Mouse (Mus musculus) right cerebral cortex, postnatal 4 days (tissue): ENCODE measurements around the gene Crybb2.

Experiments
- DNase-seq: peaks from one replicate; pipeline ENCODE4 v3.0.0-alpha.2; 2022

The Crybb2 gene

DNA sequence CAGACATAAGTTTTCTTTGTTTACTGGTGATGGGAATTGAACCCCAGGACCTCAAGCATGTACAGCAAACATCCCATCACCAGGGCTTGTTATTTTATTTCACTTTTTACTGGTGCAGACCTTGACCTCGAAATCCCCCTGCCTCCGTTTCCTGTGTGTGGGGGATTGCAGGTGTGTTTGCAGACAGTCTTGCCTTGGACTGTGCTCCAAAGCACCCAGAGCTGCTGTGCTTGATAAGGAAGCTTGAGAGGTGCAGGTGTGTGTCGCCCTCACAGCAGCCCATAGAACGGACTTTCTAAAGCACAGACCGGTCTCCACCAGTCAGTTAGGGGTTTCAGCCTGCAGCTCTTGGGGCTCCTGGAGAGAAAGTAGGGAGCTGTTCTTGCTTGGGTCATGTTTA lies 43.2 kb downstream of the Crybb2 start:
- DNase-seq: no peak

DNA sequence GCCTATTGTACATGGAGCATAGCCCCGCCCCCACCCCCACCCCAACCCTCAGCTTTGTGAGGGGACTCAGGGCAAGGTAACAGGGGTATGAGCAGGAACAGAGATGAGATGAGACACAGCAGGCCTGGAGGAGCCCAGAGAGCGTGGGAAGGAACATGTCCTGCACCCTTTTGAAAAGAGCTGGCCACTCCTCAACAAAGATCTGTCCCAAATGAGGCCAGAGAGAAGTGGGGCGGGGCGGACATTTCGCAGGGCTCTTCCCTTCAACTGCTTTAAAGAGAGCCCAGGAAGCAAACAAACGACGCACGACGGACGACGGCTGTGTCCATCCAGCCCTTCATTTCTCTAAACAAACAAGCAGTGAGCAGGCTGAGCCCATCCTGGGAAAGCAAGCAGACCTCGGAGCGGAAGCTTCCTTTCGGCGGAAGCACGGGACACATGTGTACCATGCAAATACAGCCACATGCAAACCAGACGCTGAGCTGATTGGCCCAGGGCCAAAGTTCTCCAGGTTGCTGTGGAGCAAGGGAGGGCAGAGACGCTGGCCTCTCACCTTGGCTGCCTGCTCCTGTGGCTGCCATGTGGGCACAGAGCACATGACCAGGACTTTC lies 45.7 kb downstream of the Crybb2 start:
- no peak for DNase-seq

DNA sequence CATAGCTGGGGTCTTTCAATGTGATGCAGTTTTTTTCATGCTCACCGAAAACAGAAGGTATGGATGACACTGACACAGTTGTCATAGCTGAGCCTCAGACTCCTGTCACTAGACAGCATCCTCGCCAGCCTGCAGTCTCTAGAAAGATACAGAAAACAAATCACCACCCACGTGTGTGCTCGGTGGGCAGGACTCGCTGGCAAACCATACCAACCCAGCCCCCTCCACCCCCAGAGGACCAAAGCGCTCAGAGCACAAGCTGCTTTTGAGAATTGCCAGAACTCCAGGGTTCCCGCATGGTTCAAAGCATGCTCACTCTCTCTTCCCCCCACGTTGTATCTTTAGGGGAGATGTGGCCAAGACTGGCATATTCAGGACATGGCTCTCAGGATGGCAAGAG lies 51.7 kb downstream of the Crybb2 start:
- DNase-seq: peak; percentile 42

DNA sequence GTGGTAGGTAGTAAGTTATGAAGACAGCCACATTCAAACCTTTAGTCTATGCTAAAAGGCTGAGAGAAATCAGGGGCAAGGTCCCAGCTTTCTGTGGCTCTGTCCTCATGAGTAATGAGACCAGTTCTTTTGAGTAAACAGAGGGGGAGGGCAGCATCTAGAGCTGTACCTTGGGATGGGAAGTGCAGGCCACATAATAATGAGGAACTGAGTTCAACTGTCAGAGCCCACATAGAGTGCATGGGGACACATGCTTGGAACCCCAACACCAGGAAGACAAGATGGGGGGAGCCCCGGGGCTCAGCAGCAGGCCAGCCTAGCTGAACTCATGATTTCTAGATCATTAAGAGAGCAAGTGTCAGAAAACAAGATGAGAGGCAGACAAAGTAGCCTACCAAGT lies 52.9 kb downstream of the Crybb2 start:
- no peak for DNase-seq

DNA sequence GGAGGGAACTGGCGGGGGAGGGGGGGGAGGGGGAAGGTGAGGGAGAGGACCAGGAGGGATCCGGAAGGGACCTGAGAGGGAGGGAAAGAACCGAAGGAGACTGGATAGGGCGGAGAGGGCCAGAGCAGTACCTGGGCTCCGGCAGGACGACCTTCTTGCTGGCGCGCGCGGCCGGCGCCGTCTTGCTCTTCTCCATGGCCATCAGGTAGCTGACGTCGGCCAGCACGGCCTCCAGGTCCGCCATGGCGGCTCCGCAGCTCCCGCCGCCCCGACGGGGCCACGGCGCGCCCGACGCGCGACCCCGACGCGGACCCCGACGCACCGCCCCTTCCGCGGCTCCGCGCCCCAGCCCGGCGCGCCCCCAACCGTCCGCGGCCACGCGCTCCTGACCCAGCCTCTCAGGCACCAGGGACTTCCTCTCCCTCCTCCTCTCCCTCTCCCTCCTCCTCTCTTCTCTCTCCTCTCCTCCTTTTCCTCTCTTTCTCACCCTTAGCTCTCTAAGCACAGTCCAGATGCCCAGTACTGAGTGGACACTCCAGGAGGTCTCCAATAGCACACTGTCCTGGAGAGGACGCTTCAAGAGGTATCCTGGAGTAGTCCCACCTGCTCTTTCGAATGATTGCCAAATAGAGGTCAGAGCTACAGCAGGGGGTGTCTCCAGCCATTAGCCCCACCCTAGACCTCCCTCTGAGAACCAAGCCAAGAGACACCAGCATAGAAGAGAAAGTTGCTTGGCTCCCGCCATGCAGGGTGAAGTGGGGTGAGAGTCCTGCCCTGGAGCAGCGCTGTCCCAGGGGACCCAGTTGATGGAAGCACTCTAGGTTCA lies 54.5 kb downstream of the Crybb2 start, which contains the start of gene Grk3:
Grk3 (minus strand) TSS at position 556 of the 826 bp plus-strand sequence.
- peak; percentile 70 for DNase-seq

DNA sequence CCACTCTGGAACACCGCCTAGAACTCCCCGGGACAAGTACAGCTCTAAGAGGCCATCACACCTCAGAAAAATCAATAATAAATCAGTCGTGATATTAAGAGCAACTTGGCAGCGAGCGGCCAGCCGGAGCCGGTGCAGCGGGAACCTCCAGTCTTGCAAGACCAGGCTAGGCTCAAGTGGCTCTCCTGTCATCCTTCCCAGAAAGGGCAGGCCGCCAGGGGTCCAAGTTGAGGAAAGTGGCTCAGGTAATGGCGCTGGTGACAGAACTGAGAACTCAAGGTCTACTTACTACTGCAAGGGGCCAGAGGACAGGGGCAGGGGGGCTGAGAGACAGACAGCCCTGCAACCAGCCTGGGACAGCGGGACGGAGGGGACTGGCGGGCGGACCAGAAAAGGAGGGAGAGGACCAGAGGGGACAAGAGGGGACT lies 55.1 kb downstream of the Crybb2 start:
- peak; percentile 59 for DNase-seq

DNA sequence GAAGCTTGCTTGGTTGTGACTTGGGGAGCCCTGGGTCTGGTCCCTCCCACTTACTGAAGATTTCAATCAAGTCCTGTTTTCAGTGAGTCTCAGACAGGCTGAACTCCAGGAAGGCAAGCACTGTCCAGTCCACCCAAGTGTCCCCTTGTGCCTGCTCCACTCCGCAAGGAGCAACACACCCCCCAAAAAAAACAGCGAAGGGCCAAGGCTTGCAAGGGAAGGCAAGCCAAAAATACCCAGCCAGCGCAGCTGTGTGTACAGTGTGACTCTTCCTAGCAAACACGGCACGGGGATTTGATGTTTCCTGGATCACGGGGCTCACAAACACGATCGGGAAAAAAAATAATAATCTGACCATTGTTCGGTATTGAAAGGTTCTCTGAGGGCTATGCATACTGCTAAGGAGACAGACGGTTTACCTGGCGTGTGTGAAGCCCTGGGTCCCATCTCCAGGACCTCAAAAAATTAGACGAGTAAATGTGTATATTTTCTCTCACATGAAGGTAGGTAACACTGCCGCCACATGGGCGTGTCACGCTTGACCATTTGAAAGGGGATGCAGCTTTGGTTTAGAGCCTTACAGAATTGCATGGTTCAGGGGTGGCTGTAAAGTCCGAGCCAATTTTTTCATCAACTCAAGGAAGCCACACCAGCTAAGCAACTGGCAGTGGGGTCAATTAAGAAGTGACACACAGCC lies 55.7 kb downstream of the Crybb2 start:
- no peak for DNase-seq

DNA sequence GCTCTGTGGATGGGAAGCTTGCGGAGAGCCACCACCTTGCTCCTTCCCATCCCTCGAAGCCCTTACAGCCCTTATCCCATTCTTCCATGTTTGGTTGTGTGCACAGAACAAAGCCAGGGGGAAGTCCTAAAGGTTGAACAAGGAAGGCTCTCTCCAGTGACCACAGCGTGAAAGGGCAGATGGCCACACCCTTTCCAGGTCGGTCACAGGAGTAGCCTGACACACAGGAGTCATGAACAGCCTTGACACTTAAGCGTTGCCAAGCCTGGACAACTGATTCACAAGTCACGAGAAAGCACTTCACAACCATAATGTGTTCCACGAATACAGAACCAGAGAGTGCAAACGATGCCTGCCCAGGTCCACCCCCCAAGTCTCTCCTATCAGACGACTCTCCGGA lies 58.0 kb downstream of the Crybb2 start:
- DNase-seq: no peak

DNA sequence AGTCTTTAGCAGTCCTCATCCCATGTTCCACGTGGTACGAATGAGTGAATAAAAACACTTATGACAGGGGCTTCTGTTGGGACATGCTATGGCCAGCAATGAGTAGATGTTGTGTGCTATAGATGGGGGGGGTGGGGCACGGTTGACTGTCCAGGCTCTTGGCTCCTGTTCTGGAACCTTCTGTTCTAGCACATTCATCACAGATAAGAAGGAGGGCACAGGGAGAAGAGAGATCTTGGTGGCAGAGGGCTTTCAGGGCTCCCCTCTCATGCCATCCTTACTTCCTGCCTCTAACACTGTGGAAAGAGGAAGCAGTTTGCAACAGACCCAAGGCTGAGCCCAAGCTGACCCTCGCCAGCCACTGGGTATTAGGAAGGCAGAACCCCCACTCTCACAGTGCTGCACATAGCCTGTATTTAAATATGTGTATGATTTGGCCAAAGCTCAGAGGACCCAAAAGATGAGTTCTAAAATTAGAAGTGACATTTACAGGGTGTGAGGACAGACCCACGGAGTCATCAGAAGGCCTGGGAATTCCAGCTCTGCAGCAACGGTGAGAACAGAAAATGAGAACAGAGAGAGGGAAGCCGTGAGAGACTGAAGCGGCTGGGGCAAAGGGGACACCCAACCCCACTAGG lies 60.6 kb downstream of the Crybb2 start:
- no peak for DNase-seq

DNA sequence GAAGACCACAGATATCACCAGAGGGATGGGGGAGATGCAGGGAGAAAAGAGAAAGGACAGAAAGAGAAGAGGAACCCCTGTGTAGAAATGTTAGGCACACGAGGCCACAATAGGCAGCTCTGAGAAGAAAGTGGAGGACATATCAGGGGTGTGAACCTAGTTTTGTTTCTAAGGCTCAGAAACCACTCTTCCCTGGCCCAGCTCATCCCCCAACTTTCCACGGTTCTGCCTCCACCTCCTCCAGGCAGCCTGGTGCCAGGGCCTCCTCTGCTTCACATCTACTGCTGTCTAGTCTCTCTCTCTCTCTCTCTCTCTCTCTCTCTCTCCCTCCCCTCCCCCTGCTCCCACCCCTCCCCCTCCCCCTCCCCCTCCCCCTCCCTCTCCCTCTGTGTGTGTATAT lies 61.4 kb downstream of the Crybb2 start:
- DNase-seq: no peak
